Mouse (Mus musculus) small intestine, adult 2 months (tissue): ENCODE results near the gene Nsmf.

ENCODE experiments used
- CTCF ChIP-seq: fragments of 200-500 bp; IDR thresholded peaks from 2 replicates; pipeline ENCODE4 v1.5.1; 2012; ENCODE audit warnings: low read depth, mild to moderate bottlenecking, control low read depth, inconsistent platforms, low read length, moderate library complexity, mixed read lengths; ENCODE audit not compliant: insufficient replicate concordance, insufficient read length; ENCODE audit errors: extremely low read depth
- POLR2A ChIP-seq: fragments of 200-500 bp; IDR thresholded peaks from 2 replicates; pipeline ENCODE4 v1.6.1; 2012; ENCODE audit warnings: low read depth, mild to moderate bottlenecking, control low read depth, inconsistent platforms, low read length, moderate library complexity

DNA sequence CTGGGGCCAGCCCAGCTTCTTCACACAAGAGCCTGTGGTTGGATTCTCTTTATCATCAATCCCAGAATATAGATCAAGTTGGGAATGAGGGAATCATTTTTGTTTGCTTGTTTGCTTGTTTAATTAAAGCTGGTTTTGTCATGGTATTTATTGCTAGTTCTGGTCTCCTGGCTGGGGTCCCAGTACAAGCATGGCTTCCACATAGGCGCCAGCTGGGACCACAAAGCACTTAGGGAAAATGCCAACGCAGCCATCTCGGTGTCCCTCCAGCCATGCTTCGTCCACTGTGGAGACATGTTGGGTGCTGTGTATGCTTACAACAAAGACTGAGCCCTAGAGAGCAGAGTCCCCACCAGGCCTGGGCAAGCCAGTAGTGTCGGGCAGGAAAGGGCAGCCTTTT lies 31.4 kb downstream of the Nsmf start:
- TF ChIP-seq POLR2A (no peak), CTCF (no peak)
